Mouse (Mus musculus): ENCODE results near the gene Skint1. TPM values are rescaled to one million over a fixed set of nuclear protein-coding genes. Genes with fewer than 3 reads are reported as not detected.

Skint1 gene
- polyA plus RNA-seq (2015; fragmentation: Nextera tagmentation; extraction: Ambion mirVana): not detected in 2 replicates

GRCm38 (mm10) chr4:112005969-112006368, at the start of gene Skint1:
Gene Skint1, plus strand, starts transcription at chr4:112006269.

GRCm38 (mm10) chr4:111972623-111973022, 33.4 kb upstream of the Skint1 start, which contains the start of gene Skint7:
Gene Skint7, plus strand, starts transcription at chr4:111972923.

GRCm38 (mm10) chr4:112071716-112072115, 65.6 kb downstream of the Skint1 start, which contains the start of gene Skint4:
Gene Skint4, plus strand, starts transcription at chr4:112072016.

Other genes with a start within 250 kb of the Skint1 start
- gene Slc5a9, start 103.4 kb upstream of the Skint1 start, polyA plus RNA-seq (2015; fragmentation: Nextera tagmentation; extraction: Ambion mirVana): not detected in 2 replicates
- gene Skint8, start 86.9 kb upstream of the Skint1 start, polyA plus RNA-seq (2015; fragmentation: Nextera tagmentation; extraction: Ambion mirVana): not detected in 2 replicates
- not detected in 2 replicates for gene Skint7, start 33.3 kb upstream of the Skint1 start, polyA plus RNA-seq (2015; fragmentation: Nextera tagmentation; extraction: Ambion mirVana)
- not detected in 2 replicates for gene Skint4, start 65.7 kb downstream of the Skint1 start, polyA plus RNA-seq (2015; fragmentation: Nextera tagmentation; extraction: Ambion mirVana)
- 0.46 and 0.49 TPM in 2 replicates for gene Skint3, start 226.0 kb downstream of the Skint1 start, polyA plus RNA-seq (2015; fragmentation: Nextera tagmentation; extraction: Ambion mirVana)